Mouse (Mus musculus) hindbrain, embryonic 13.5 days (tissue): Measurements from ENCODE around the gene Stpg3. TPM values are rescaled to one million over a fixed set of nuclear protein-coding genes. Genes with fewer than 3 reads are reported as not detected.

ENCODE experiments used
- ATAC-seq: fragments of 200-750 bp; cut with Nextera tagmentation; 2 replicates; pipeline ENCODE4 v1.8.0; 2017; ENCODE audit warnings: moderate TSS enrichment; ENCODE audit not compliant: low FRiP score
- H3K27ac ChIP-seq: fragments of 300-500 bp; sonication (generic); 2 replicates; pipeline ENCODE4 v1.5.1; 2015; ENCODE audit warnings: inconsistent platforms, mild to moderate bottlenecking, moderate library complexity
- H3K27me3 ChIP-seq: fragments of 300-500 bp; sonication (generic); 2 replicates; pipeline ENCODE4 v1.6.1; 2015; ENCODE audit warnings: mild to moderate bottlenecking, inconsistent platforms
- H3K36me3 ChIP-seq: fragments of 300-500 bp; sonication (generic); 2 replicates; pipeline ENCODE4 v1.6.1; 2015; ENCODE audit warnings: mild to moderate bottlenecking, inconsistent platforms
- H3K4me1 ChIP-seq: fragments of 300-500 bp; sonication (generic); replicated peaks from 2 replicates; pipeline ENCODE4 v1.6.1; 2015; ENCODE audit warnings: inconsistent platforms
- H3K4me2 ChIP-seq: fragments of 300-500 bp; sonication (generic); 2 replicates; pipeline ENCODE4 v1.6.1; 2015; ENCODE audit warnings: inconsistent platforms, mild to moderate bottlenecking, moderate library complexity
- H3K4me3 ChIP-seq: fragments of 300-500 bp; sonication (generic); 2 replicates; pipeline ENCODE4 v1.5.1; 2015; ENCODE audit warnings: mild to moderate bottlenecking, inconsistent platforms
- H3K9ac ChIP-seq: fragments of 300-500 bp; sonication (generic); 2 replicates; pipeline ENCODE4 v1.6.1; 2015; ENCODE audit warnings: mild to moderate bottlenecking, inconsistent platforms
- H3K9me3 ChIP-seq: fragments of 300-500 bp; sonication (generic); 2 replicates; pipeline ENCODE4 v1.6.1; 2016; ENCODE audit warnings: inconsistent platforms
- WGBS: fragments of 180-500 bp; shearing (Covaris S2); methylation state at CpG from one replicate; pipeline ENCODE4 v1.1.7; 2015; 5-methylcytosine and 5-hydroxymethylcytosine counted together
- polyA plus RNA-seq: library from polyadenylated mRNA; unstranded; fragments of >200 nt; fragmentation: Nextera tagmentation; extraction: Ambion mirVana; gene quantifications from 2 replicates; pipeline ENCODE4 v1.2.1, GENCODE M21; 2015

Stpg3 gene
- polyA plus RNA-seq, 1 experiment from 2014 or later, result not detected

GRCm38 (mm10) chr2:25223681-25224491 lies 9.4 kb upstream of the Stpg3 start:
- no peak; the same call in 1 of the 2 replicates for ATAC-seq
- peak overlapping the region; percentile 94 for H3K27ac ChIP-seq
- H3K36me3 ChIP-seq, result peaks cover 9% of the 10 kb centered on the region
- 3% methylated on average over 40 of the region's 53 CpGs for WGBS
- peak overlapping the region; percentile 88 for H3K4me3 ChIP-seq
- H3K27me3 ChIP-seq, result no peaks in the 10 kb centered on the region
- peak overlapping the region; percentile 92 for H3K4me2 ChIP-seq
- peak overlapping the region; percentile 90 for H3K9ac ChIP-seq
- H3K4me1 ChIP-seq, result peaks cover 22% of the 10 kb centered on the region
- H3K9me3 ChIP-seq, result no peaks in the 10 kb centered on the region

- Histone ChIP-seq H3K9me3 (no peaks in the 10 kb centered on the region), H3K4me1 (peaks cover 17% of the 10 kb centered on the region), H3K4me3 (no peak overlapping the region), H3K27me3 (no peaks in the 10 kb centered on the region), H3K9ac (no peak overlapping the region), H3K36me3 (peaks cover 9% of the 10 kb centered on the region), H3K4me2 (no peak overlapping the region), H3K27ac (no peak overlapping the region)
- no peak for ATAC-seq
- 72% methylated on average over 5 of the region's 5 CpGs for WGBS
These were observed 6.9 kb upstream of the Stpg3 start for GRCm38 (mm10) chr2:25221331-25221772.

- H3K4me1 ChIP-seq, result peaks cover 4% of the 10 kb centered on the region
- no peak for ATAC-seq
- H3K4me3 ChIP-seq, result no peak within 1 kb of the TSS
- H3K27me3 ChIP-seq, result peaks cover 14% of the 10 kb centered on the region; the same call in 1 of the 2 replicates
- peaks cover 9% of the 10 kb centered on the region for H3K36me3 ChIP-seq
- H3K27ac ChIP-seq, result no peak within 1 kb of the TSS
- no peaks in the 10 kb centered on the region for H3K9me3 ChIP-seq
- H3K4me2 ChIP-seq, result no peak within 1 kb of the TSS
- no peak within 1 kb of the TSS for H3K9ac ChIP-seq
These were observed 4.0 kb upstream of the Stpg3 start, which contains the start of gene Fam166a for GRCm38 (mm10) chr2:25218445-25218844. TSS of gene Fam166a (plus strand) at chr2:25218745.

GRCm38 (mm10) chr2:25217666-25218065 lies 3.2 kb upstream of the Stpg3 start:
- H3K4me3 ChIP-seq, result no peak overlapping the region
- ATAC-seq, result no peak
- H3K27ac ChIP-seq, result no peak overlapping the region
- peaks cover 20% of the 10 kb centered on the region; the same call in 1 of the 2 replicates for H3K27me3 ChIP-seq
- H3K4me1 ChIP-seq, result no peaks in the 10 kb centered on the region
- H3K9me3 ChIP-seq, result no peaks in the 10 kb centered on the region
- H3K9ac ChIP-seq, result no peak overlapping the region
- peaks cover 9% of the 10 kb centered on the region for H3K36me3 ChIP-seq
- H3K4me2 ChIP-seq, result no peak overlapping the region
- 73% methylated on average over 2 of the region's 2 CpGs for WGBS

GRCm38 (mm10) chr2:25213266-25213865 lies 1.1 kb downstream of the Stpg3 start:
- H3K9me3 ChIP-seq, result no peaks in the 10 kb centered on the region
- H3K27me3 ChIP-seq, result peaks cover 20% of the 10 kb centered on the region; the same call in 1 of the 2 replicates
- WGBS, result 75% methylated on average over 23 of the region's 23 CpGs
- H3K27ac ChIP-seq, result no peak overlapping the region
- no peak overlapping the region for H3K4me2 ChIP-seq
- no peak overlapping the region for H3K4me3 ChIP-seq
- no peak for ATAC-seq
- no peak overlapping the region for H3K9ac ChIP-seq
- peaks cover 28% of the 10 kb centered on the region for H3K4me1 ChIP-seq
- H3K36me3 ChIP-seq, result peaks cover 3% of the 10 kb centered on the region; the same call in 1 of the 2 replicates

- H3K4me1 ChIP-seq, result peaks cover 42% of the 10 kb centered on the region
- under 1% methylated on average over 44 of the region's 44 CpGs for WGBS
- H3K9me3 ChIP-seq, result no peaks in the 10 kb centered on the region
- H3K9ac ChIP-seq, result peak within 1 kb of the TSS; percentile 91
- H3K4me3 ChIP-seq, result peak within 1 kb of the TSS; percentile 90
- H3K36me3 ChIP-seq, result peaks cover 22% of the 10 kb centered on the region
- ATAC-seq, result peak; percentile 88
- H3K27me3 ChIP-seq, result peaks cover 20% of the 10 kb centered on the region; the same call in 1 of the 2 replicates
- H3K27ac ChIP-seq, result peak within 1 kb of the TSS; percentile 94
- H3K4me2 ChIP-seq, result peak within 1 kb of the TSS; percentile 82
These were observed 3.2 kb downstream of the Stpg3 start, which contains the start of gene Nelfb for GRCm38 (mm10) chr2:25211121-25211670. TSS of gene Nelfb (minus strand) at chr2:25211489.

GRCm38 (mm10) chr2:25210686-25211085 lies 3.8 kb downstream of the Stpg3 start:
- peaks cover 42% of the 10 kb centered on the region for H3K4me1 ChIP-seq
- H3K9me3 ChIP-seq, result no peaks in the 10 kb centered on the region
- WGBS, result under 1% methylated on average over 24 of the region's 24 CpGs
- peak overlapping the region; percentile 82 for H3K4me2 ChIP-seq
- ATAC-seq, result peak; percentile 41
- peak overlapping the region; percentile 90 for H3K4me3 ChIP-seq
- H3K36me3 ChIP-seq, result peaks cover 27% of the 10 kb centered on the region
- peak overlapping the region; percentile 91 for H3K9ac ChIP-seq
- peaks cover 20% of the 10 kb centered on the region; the same call in 1 of the 2 replicates for H3K27me3 ChIP-seq
- H3K27ac ChIP-seq, result peak overlapping the region; percentile 94

GRCm38 (mm10) chr2:25207593-25207992 lies 6.8 kb downstream of the Stpg3 start:
- 92% methylated on average over 1 of the region's 1 CpGs for WGBS

GRCm38 (mm10) chr2:25203631-25204214 lies 10.7 kb downstream of the Stpg3 start:
- no peak for ATAC-seq
- H3K27me3 ChIP-seq, result no peaks in the 10 kb centered on the region
- H3K9me3 ChIP-seq, result no peaks in the 10 kb centered on the region
- no peak overlapping the region for H3K9ac ChIP-seq
- H3K4me2 ChIP-seq, result no peak overlapping the region
- H3K27ac ChIP-seq, result no peak overlapping the region
- no peak overlapping the region for H3K4me3 ChIP-seq
- peaks cover 18% of the 10 kb centered on the region for H3K4me1 ChIP-seq
- peaks cover 94% of the 10 kb centered on the region for H3K36me3 ChIP-seq
- 71% methylated on average over 4 of the region's 4 CpGs for WGBS

More at GRCm38 (mm10) chr2:25207593-25207992, 6.8 kb downstream of the Stpg3 start:
- Histone ChIP-seq H3K4me1 (peaks cover 42% of the 10 kb centered on the region), H3K4me3 (no peak overlapping the region), H3K4me2 (no peak overlapping the region), H3K27me3 (no peaks in the 10 kb centered on the region), H3K27ac (no peak overlapping the region), H3K9ac (no peak overlapping the region; the same call in 1 of the 2 replicates), H3K36me3 (peaks cover 58% of the 10 kb centered on the region), H3K9me3 (no peaks in the 10 kb centered on the region)
- no peak for ATAC-seq

GRCm38 (mm10) chr2:25200631-25201030 lies 13.8 kb downstream of the Stpg3 start:
- Histone ChIP-seq H3K27me3 (peaks cover 23% of the 10 kb centered on the region), H3K36me3 (peaks cover 78% of the 10 kb centered on the region), H3K27ac (no peak overlapping the region), H3K4me2 (no peak overlapping the region), H3K4me3 (no peak overlapping the region), H3K4me1 (peaks cover 5% of the 10 kb centered on the region), H3K9ac (no peak overlapping the region), H3K9me3 (no peaks in the 10 kb centered on the region)
- ATAC-seq, result no peak
- WGBS, result 96% methylated on average over 2 of the region's 2 CpGs

- no peak overlapping the region for H3K27ac ChIP-seq
- peaks cover 12% of the 10 kb centered on the region for H3K4me1 ChIP-seq
- peaks cover 51% of the 10 kb centered on the region for H3K36me3 ChIP-seq
- peaks cover 42% of the 10 kb centered on the region for H3K27me3 ChIP-seq
- no peak overlapping the region for H3K9ac ChIP-seq
- H3K4me3 ChIP-seq, result no peak overlapping the region
- ATAC-seq, result no peak
- no peaks in the 10 kb centered on the region for H3K9me3 ChIP-seq
- H3K4me2 ChIP-seq, result no peak overlapping the region
These were observed 16.5 kb downstream of the Stpg3 start for GRCm38 (mm10) chr2:25197946-25198345.

GRCm38 (mm10) chr2:25197191-25197590 lies 17.2 kb downstream of the Stpg3 start:
- Histone ChIP-seq H3K4me1 (peaks cover 12% of the 10 kb centered on the region), H3K9ac (no peak overlapping the region), H3K27me3 (peaks cover 42% of the 10 kb centered on the region), H3K36me3 (peaks cover 44% of the 10 kb centered on the region), H3K9me3 (no peaks in the 10 kb centered on the region), H3K27ac (no peak overlapping the region), H3K4me2 (no peak overlapping the region), H3K4me3 (no peak overlapping the region)
- WGBS, result 25% methylated on average over 2 of the region's 2 CpGs
- ATAC-seq, result no peak
